Mouse (Mus musculus): ENCODE measurements around the gene Slc16a13.

Slc16a13 gene

GRCm38 (mm10) chr11:70220731-70221602 is at the start of gene Slc16a13:
Gene Slc16a13 (minus strand): TSS chr11:70221064.
- DNase-seq: peak; percentile 99

GRCm38 (mm10) chr11:70266405-70266804 is 45.5 kb upstream of the Slc16a13 start:
- DNase-seq: peak; percentile 50

GRCm38 (mm10) chr11:70265819-70266218 is 45.0 kb upstream of the Slc16a13 start:
- DNase-seq: no peak

GRCm38 (mm10) chr11:70265252-70265651 is 44.4 kb upstream of the Slc16a13 start:
- DNase-seq: no peak

- no peak for DNase-seq
Observed at GRCm38 (mm10) chr11:70259035-70259434, 38.2 kb upstream of the Slc16a13 start.

- DNase-seq: peak; percentile 66
Observed at GRCm38 (mm10) chr11:70254931-70255531, 34.2 kb upstream of the Slc16a13 start, which contains the start of gene Alox12. Gene Alox12 (minus strand): TSS chr11:70255353.

GRCm38 (mm10) chr11:70254337-70254736 is 33.5 kb upstream of the Slc16a13 start:
- no peak for DNase-seq

GRCm38 (mm10) chr11:70251853-70252252 is 31.0 kb upstream of the Slc16a13 start:
- DNase-seq: no peak

GRCm38 (mm10) chr11:70250150-70250549 is 29.3 kb upstream of the Slc16a13 start:
- no peak for DNase-seq

GRCm38 (mm10) chr11:70247136-70247845 is 26.4 kb upstream of the Slc16a13 start:
- peak; percentile 87 for DNase-seq

- DNase-seq: no peak
Observed at GRCm38 (mm10) chr11:70242591-70242990, 21.7 kb upstream of the Slc16a13 start.

- DNase-seq: peak; percentile 93
Observed at GRCm38 (mm10) chr11:70239541-70240279, 18.8 kb upstream of the Slc16a13 start, which contains the start of the genes Gm21988 and Rnasek. Gene Gm21988 (minus strand): TSS chr11:70239830. Gene Rnasek (minus strand): TSS chr11:70239842.

- DNase-seq: no peak
Observed at GRCm38 (mm10) chr11:70238591-70239440, 18.0 kb upstream of the Slc16a13 start.

GRCm38 (mm10) chr11:70237457-70238167 is 16.7 kb upstream of the Slc16a13 start, which contains the start of gene 0610010K14Rik:
Gene 0610010K14Rik (minus strand): TSS chr11:70237914.
- DNase-seq: peak; percentile 97

GRCm38 (mm10) chr11:70236717-70237116 is 15.9 kb upstream of the Slc16a13 start:
- DNase-seq: no peak

- DNase-seq: no peak
Observed at GRCm38 (mm10) chr11:70235254-70235900, 14.5 kb upstream of the Slc16a13 start.

GRCm38 (mm10) chr11:70234497-70234896 is 13.6 kb upstream of the Slc16a13 start:
- no peak for DNase-seq

- DNase-seq: no peak
Observed at GRCm38 (mm10) chr11:70234037-70234436, 13.2 kb upstream of the Slc16a13 start.

GRCm38 (mm10) chr11:70233016-70233415 is 12.2 kb upstream of the Slc16a13 start:
- no peak for DNase-seq

GRCm38 (mm10) chr11:70232546-70232945 is 11.7 kb upstream of the Slc16a13 start:
- DNase-seq: no peak

Measured in lung, postnatal 36 days (tissue).